Mouse (Mus musculus) heart, adult 2 months (tissue): ENCODE measurements around the gene Tmprss9.
A peak's percentile ranks its signal among the peaks of the same experiment; 100 is the strongest.

Experiments used
- CTCF ChIP-seq: fragments of 200-600 bp; IDR thresholded peaks from 2 replicates; pipeline ENCODE4 v1.8.1; 2022; ENCODE audit warnings: antibody characterized with exemption, mild to moderate bottlenecking, moderate library complexity
- EP300 ChIP-seq: fragments of 200-500 bp; IDR thresholded peaks from 2 replicates; pipeline ENCODE4 v1.6.1; 2011; ENCODE audit warnings: low read depth, low read length, control low read depth; ENCODE audit not compliant: insufficient read depth
- POLR2A ChIP-seq: fragments of 200-500 bp; IDR thresholded peaks from 2 replicates; pipeline ENCODE4 v1.6.1; 2011; ENCODE audit warnings: mild to moderate bottlenecking, low read depth, low read length, control low read depth; ENCODE audit not compliant: insufficient read depth

DNA sequence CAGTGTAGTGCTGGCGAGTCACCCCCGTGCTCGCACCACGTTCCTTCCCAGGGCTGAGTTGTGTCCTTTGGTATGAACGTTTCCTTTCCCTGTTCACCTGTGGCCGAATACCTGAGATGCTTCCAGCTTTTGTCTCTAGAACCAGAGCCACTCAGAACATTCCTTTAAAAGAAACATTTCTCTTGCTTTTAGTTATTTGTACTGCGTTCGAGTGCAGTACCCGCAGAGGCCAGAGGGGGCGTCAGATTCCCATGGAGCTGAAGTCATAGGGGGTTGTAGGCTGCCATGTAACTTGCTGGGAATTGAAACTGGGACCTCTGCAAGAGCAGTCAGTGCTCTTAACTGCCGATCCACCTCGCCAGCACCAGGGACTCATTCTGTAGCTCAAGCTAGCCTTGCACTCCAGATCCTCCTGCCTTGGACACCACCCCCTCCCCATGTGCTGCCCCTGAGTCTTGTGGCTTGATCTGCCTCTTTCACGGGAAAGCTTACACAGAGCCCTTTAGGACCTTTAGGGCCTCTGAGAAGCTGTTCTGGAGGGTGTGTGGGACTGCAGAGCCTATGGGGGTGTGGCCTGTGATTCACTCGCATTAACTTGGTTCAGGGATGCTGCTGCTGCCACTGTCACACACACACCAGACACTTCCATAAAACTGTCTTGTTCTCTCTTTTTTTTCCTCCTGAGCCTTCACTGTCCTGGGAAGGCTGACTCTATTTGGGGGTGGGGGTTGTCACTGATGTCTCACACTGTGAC, 75.2 kb downstream of the Tmprss9 start:
- TF ChIP-seq CTCF, result peak; percentile 57
- 0 out of 2 replicates have a peak, but pooled peaks have one; percentile 10 for TF ChIP-seq EP300
- no peak for TF ChIP-seq POLR2A
